Mouse (Mus musculus): ENCODE measurements around the gene Gm4907. TPM values are rescaled to one million over a fixed set of nuclear protein-coding genes. Genes with fewer than 3 reads are reported as not detected.

Gm4907 gene
- polyA plus RNA-seq (2017; shearing (Covaris generic)) = not detected

DNA sequence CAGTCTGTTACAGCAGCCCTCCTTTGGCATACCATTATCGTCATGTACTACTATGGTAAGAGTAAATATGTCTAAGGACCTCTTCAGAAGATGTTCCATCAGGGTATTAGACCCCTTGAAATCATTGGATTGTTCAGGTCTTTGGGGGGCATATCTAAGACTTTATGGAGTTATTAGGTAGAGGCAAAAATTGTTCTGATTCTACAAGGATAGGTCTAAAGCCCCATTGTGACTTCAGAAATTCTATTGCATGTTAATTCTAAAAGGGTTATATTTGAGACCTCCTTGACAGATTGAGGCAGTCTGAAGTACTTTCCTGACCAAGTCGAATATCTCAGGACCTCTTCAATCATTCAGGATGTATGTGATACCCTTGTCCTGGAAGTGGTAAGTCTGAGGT, at the start of gene Gm4907:
Gene Gm4907 (plus strand): TSS at position 301 of the 400 bp plus-strand sequence.

Other genes with a start within 250 kb of the Gm4907 start
- gene Wdr44, start 189.5 kb upstream of the Gm4907 start, polyA plus RNA-seq (2017; shearing (Covaris generic)) = 43.5 TPM
- not detected for gene Gm4985, start 76.4 kb downstream of the Gm4907 start, polyA plus RNA-seq (2017; shearing (Covaris generic))